Mouse (Mus musculus): ENCODE data around the gene March4.

DNA sequence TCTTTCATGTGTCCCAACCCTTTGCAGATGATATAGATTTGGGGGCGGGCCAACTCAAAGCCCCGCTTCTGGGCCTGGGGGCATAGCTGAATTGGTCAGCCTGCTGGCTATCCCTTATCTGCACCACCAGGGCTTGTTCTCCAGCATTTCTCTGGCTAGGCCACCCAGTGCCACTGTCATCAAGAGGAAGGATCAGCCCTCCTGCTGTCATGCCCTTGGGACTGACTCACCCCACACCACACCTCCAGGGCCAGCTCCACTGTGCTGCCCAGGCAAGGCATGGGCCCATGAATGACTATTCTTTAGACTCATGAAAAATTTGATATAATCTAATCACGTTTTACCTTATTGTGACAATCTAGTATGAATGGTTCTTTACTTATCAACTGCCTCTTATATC, 19.7 kb upstream of the March4 start:
- TF ChIP-seq CTCF (IDR thresholded peaks at IDR 0.05; ENCODE audit: insufficient read depth, low read length) (no peak), POLR2A (IDR thresholded peaks at IDR 0.05; ENCODE audit: borderline replicate concordance, extremely low read depth, low read depth, low read length) (no peak)
